Mouse (Mus musculus): Measurements from ENCODE around the gene Terb2.

GRCm38 (mm10) chr2:122241935-122242334 lies 55.9 kb downstream of the Terb2 start:
- no peak for TF ChIP-seq CTCF (IDR thresholded peaks at IDR 0.05; ENCODE audit: insufficient read depth, low read depth, low read length)
- no peak for TF ChIP-seq POLR2A (IDR thresholded peaks at IDR 0.05; ENCODE audit: insufficient read depth, low read depth, low read length)
